Mouse (Mus musculus) left cerebral cortex, adult 2 months (tissue): ENCODE data around the gene Cd3d. TPM values are rescaled to one million over a fixed set of nuclear protein-coding genes. Genes with fewer than 3 reads are reported as not detected.

ENCODE experiments used
- DNase-seq, 2 experiments: peaks; one replicate each; pipeline ENCODE4 v3.0.0; 2021 to 2022; ENCODE audit warnings: low spot score in 2 of 2, mixed read lengths in 1 of 2; ENCODE audit errors: extremely low spot score in 1 of 2
- H3K27ac ChIP-seq: fragments of 200-600 bp; 2 replicates; pipeline ENCODE4 v1.8.1; 2022
- H3K4me3 ChIP-seq: fragments of 200-600 bp; 2 replicates; pipeline ENCODE4 v1.8.1; 2022
- CTCF ChIP-seq: fragments of 200-600 bp; IDR thresholded peaks from 2 replicates; pipeline ENCODE4 v1.8.1; 2022; ENCODE audit warnings: antibody characterized with exemption, mild to moderate bottlenecking, moderate library complexity
- intact Hi-C: fragments of 180-260 bp; cut with DNase I; formaldehyde crosslinking; loops from one replicate; pipeline ENCODE4 v1.15.1; 2025
- total RNA-seq, 2 experiments: library from RNA; stranded (reverse); gene quantifications; 2 replicates each; pipeline ENCODE4 v1.2.3; 2021

Gene Cd3d
- total RNA-seq, 2 experiments from 2014 or later, result not detected

- no peak for TF ChIP-seq CTCF
- intact Hi-C loops, result loop anchor here (1.0 kb wide), 1 partner anchor 123 kb away; no protein-coding TSS in a partner anchor
- H3K27ac ChIP-seq, result no peak overlapping the region
- no peak overlapping the region for H3K4me3 ChIP-seq
- DNase-seq, result no peak
Measured at GRCm38 (mm10) chr9:45023638-45024037, 42.1 kb downstream of the Cd3d start.

GRCm38 (mm10) chr9:45024187-45024586, 42.6 kb downstream of the Cd3d start:
- TF ChIP-seq CTCF, result no peak
- Histone ChIP-seq H3K27ac (no peak overlapping the region), H3K4me3 (no peak overlapping the region)
- DNase-seq, result no peak
- intact Hi-C loops, result no loop called here

GRCm38 (mm10) chr9:45027376-45027775, 45.8 kb downstream of the Cd3d start:
- Histone ChIP-seq H3K27ac (no peak overlapping the region), H3K4me3 (no peak overlapping the region)
- intact Hi-C loops, result no loop called here
- no peak for TF ChIP-seq CTCF
- no peak for DNase-seq

- DNase-seq, result no peak
- no peak overlapping the region for H3K27ac ChIP-seq
- intact Hi-C loops, result no loop called here
- TF ChIP-seq CTCF, result no peak
- no peak overlapping the region for H3K4me3 ChIP-seq
Measured at GRCm38 (mm10) chr9:45030341-45030740, 48.8 kb downstream of the Cd3d start.

DNA sequence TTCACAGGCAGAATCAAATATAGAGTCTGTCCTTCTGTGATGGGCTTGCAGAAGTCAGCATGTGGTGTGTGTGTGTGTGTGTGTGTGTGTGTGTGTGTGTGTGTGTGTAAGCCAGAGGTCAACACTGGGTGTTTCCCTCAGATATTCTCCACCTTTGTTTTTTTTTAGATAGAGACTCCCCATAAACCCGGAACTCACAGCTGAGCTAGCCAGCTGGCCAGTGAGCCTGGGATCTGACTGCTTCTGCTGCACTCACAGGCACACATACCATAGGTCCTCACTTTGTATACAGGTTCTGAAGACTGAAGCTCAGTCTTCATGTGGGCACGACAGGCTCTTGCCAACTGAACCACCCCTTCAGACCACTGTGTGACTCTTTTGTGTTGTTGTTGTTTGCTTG, 50.7 kb downstream of the Cd3d start:
- no peak for TF ChIP-seq CTCF
- Histone ChIP-seq H3K4me3 (no peak overlapping the region), H3K27ac (no peak overlapping the region)
- intact Hi-C loops, result no loop called here
- DNase-seq, result no peak

GRCm38 (mm10) chr9:45034526-45034925, 52.9 kb downstream of the Cd3d start:
- H3K4me3 ChIP-seq, result no peak overlapping the region
- intact Hi-C loops, result no loop called here
- H3K27ac ChIP-seq, result no peak overlapping the region
- no peak for TF ChIP-seq CTCF
- DNase-seq, result no peak

Other genes with a start within 250 kb of the Cd3d start
- 10 to 100 TPM; 62.0 to 75.6 TPM for gene Phldb1, start 246.6 kb upstream of the Cd3d start, total RNA-seq
- gene Arcn1, start 213.9 kb upstream of the Cd3d start, total RNA-seq, result 100 to 1,000 TPM in 1 of 2 experiments, 10 to 100 TPM in 1; 78.3 to 102 TPM
- 10 to 100 TPM; 60.7 to 67.5 TPM for gene Ift46, start 213.9 kb upstream of the Cd3d start, total RNA-seq
- 10 to 100 TPM; 54.4 to 62.8 TPM for gene Tmem25, start 182.5 kb upstream of the Cd3d start, total RNA-seq
- 1 to 10 TPM in 1 of 2 experiments, under 1 TPM in 1; 0.54 to 1.1 TPM for gene Ttc36, start 178.7 kb upstream of the Cd3d start, total RNA-seq
- 10 to 100 TPM; 81.5 to 97.4 TPM for gene Kmt2a, start 100.5 kb upstream of the Cd3d start, total RNA-seq
- gene Atp5l, start 61.0 kb upstream of the Cd3d start, total RNA-seq, result 100 to 1,000 TPM; 302 to 340 TPM
- gene Ube4a, start 16.2 kb upstream of the Cd3d start, total RNA-seq, result 10 to 100 TPM; 66.4 to 68.0 TPM
- not detected for gene Cd3g, start 1.4 kb upstream of the Cd3d start, total RNA-seq
- not detected for gene Cd3e, start 27.8 kb downstream of the Cd3d start, total RNA-seq
- 1 to 10 TPM; 1.2 to 1.9 TPM for gene Mpzl2, start 58.0 kb downstream of the Cd3d start, total RNA-seq
- 1 to 10 TPM; 3.9 to 5.0 TPM for gene Mpzl3, start 73.4 kb downstream of the Cd3d start, total RNA-seq
- under 1 TPM; 0.41 to 0.98 TPM for gene Jaml, start 97.4 kb downstream of the Cd3d start, total RNA-seq
- gene Scn2b, start 136.0 kb downstream of the Cd3d start, total RNA-seq, result 100 to 1,000 TPM; 238 to 254 TPM
- gene Scn4b, start 156.6 kb downstream of the Cd3d start, total RNA-seq, result 10 to 100 TPM; 52.1 to 74.9 TPM
- under 1 TPM; 0.63 to 0.75 TPM for gene BC049352, start 200.2 kb downstream of the Cd3d start, total RNA-seq
- gene Tmprss4, start 222.3 kb downstream of the Cd3d start, total RNA-seq, result not detected